Mouse (Mus musculus) spleen, adult 10 weeks (tissue): ENCODE measurements around the gene Smg9. TPM values are rescaled to one million over a fixed set of nuclear protein-coding genes. Genes with fewer than 3 reads are reported as not detected.

Source experiments
- polyA plus RNA-seq: library from polyadenylated mRNA; stranded (reverse); fragments of 350-450 nt; fragmentation: Illumina TruSeq; extraction: RNeasy Lipid Tissue Mini Kit (QIAGEN cat#74804); gene quantifications from one replicate; pipeline ENCODE4 v1.2.3, GENCODE M21; 2015; ENCODE audit warnings: low replicate concordance; ENCODE audit not compliant: insufficient read depth

Gene Smg9
- 16.9 TPM for polyA plus RNA-seq

DNA sequence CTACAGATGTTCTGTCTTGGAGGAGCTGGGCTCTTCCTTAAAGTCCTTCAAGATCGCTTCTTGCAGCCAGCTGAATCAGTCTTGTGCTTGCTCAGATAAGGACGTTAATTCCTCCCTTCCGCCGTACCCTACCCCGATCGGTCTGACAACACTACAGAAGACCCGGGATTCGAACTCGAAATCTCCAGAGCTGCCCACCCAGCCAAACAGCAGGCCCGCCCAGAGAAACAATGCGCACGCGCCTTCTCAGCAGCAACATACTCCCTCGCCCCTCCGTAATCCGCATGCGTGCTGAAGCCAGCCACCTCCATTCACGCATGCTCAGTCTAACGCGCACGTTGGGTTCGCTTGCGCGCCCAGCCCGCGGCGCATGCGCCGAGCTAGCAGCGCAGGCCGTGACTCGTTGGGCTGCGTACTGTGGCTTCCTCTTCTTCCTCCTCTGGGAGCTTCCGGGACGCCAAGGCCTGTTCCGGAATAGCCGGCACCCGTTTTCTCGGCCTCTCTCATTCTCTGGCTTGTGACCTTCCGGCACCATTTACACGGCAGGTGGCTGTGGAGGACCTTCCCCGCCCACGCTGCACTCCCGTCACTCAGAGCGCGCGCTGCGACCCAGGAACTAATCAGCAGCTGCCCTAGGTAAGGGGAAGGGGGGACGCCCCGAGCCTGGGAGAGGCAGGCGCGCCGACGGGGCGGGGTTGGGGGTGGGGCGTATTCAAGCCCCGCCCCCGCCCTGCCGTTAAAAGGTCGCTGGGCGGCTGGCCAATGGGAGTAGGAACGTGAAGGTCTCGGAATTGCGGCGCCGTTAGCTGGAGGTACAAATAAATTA is at the start of gene Smg9:
TSS of gene Smg9 (plus strand) at position 364 of the 826 bp plus-strand sequence.

GRCm38 (mm10) chr7:24369731-24370541 is 29.5 kb upstream of the Smg9 start, which contains the start of gene Kcnn4:
Gene Kcnn4 (plus strand): TSS chr7:24370263.

GRCm38 (mm10) chr7:24451855-24452311 is 52.5 kb downstream of the Smg9 start, which contains the start of gene Irgc1:
Gene Irgc1 (minus strand): TSS chr7:24452297.

DNA sequence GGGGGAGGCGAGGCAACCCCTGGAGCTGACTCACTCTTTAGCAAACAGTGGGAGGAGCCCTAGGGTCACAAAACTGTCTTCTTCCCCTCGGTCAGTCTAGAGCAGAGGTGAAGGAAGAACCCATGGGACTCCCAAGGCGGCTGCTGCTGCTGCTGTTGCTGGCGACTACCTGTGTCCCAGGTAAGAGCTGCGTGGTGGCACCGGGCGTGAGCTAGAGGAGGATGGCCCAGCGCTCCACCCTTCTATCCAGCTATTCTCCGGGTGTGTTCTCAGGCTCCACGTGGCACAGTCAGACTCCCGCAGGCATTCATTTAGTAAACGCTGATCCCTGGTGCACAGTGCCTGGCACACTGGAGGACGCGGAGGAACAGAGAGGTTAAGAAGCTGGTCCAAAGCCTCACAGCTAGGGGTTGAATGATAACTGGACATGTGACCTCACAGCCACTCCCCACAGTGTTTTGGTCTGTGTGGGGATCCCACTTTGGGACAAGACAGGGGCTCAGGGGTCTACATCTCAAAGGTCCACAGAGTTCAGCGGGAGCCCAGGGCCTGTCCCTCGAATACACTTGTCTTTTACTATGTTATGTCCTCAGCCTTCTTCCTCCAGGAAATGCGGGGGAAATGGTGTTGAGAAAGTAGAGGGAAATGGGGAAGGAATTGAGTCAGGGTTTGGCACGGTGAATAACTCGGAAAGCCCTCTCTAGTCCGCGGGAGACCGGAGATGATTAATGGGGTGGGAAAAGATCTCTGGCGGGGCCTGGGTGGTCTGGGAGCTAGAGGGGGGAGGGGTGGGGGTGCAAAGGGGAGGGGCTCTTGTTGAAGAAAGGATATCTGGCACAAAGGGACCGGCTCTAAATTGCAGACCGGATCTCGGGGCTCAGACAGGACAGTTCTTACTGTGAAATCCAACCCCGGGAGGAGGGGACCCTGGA is 63.2 kb downstream of the Smg9 start, which contains the start of gene Plaur:
TSS of gene Plaur (plus strand) at position 97 of the 932 bp plus-strand sequence.

Other genes with a start within 250 kb of the Smg9 start
- 0.37 TPM for gene Zfp114, start 224.6 kb upstream of the Smg9 start, polyA plus RNA-seq
- 4.2 TPM for gene Zfp111, start 188.2 kb upstream of the Smg9 start, polyA plus RNA-seq
- 3.5 TPM for gene Zfp109, start 162.1 kb upstream of the Smg9 start, polyA plus RNA-seq
- 0.94 TPM for gene Zfp108, start 144.8 kb upstream of the Smg9 start, polyA plus RNA-seq
- 1.8 TPM for gene Zfp93, start 129.2 kb upstream of the Smg9 start, polyA plus RNA-seq
- 13.9 TPM for gene Zfp61, start 98.4 kb upstream of the Smg9 start, polyA plus RNA-seq
- 9.0 TPM for gene Zfp94, start 83.0 kb upstream of the Smg9 start, polyA plus RNA-seq
- gene Tescl, start 65.7 kb upstream of the Smg9 start, polyA plus RNA-seq: not detected
- gene Lypd5, start 50.4 kb upstream of the Smg9 start, polyA plus RNA-seq: not detected
- 13.3 TPM for gene Kcnn4, start 29.4 kb upstream of the Smg9 start, polyA plus RNA-seq
- gene Irgc1, start 52.7 kb downstream of the Smg9 start, polyA plus RNA-seq: 0.62 TPM
- 27.2 TPM for gene Plaur, start 62.9 kb downstream of the Smg9 start, polyA plus RNA-seq
- 5.0 TPM for gene Cadm4, start 82.4 kb downstream of the Smg9 start, polyA plus RNA-seq
- 0.29 TPM for gene Zfp428, start 107.4 kb downstream of the Smg9 start, polyA plus RNA-seq
- gene AC161166.1, start 112.8 kb downstream of the Smg9 start, polyA plus RNA-seq: not detected
- 11.9 TPM for gene Irgq, start 131.1 kb downstream of the Smg9 start, polyA plus RNA-seq
- not detected for gene Pinlyp, start 146.5 kb downstream of the Smg9 start, polyA plus RNA-seq
- 31.9 TPM for gene Xrcc1, start 146.7 kb downstream of the Smg9 start, polyA plus RNA-seq
- gene Ethe1, start 187.9 kb downstream of the Smg9 start, polyA plus RNA-seq: 8.1 TPM
- not detected for gene Zfp575, start 188.0 kb downstream of the Smg9 start, polyA plus RNA-seq
- gene Phldb3, start 211.1 kb downstream of the Smg9 start, polyA plus RNA-seq: 1.6 TPM
- gene Lypd3, start 236.9 kb downstream of the Smg9 start, polyA plus RNA-seq: not detected